Mouse (Mus musculus): ENCODE measurements around the gene Ift43.

Gene Ift43

DNA sequence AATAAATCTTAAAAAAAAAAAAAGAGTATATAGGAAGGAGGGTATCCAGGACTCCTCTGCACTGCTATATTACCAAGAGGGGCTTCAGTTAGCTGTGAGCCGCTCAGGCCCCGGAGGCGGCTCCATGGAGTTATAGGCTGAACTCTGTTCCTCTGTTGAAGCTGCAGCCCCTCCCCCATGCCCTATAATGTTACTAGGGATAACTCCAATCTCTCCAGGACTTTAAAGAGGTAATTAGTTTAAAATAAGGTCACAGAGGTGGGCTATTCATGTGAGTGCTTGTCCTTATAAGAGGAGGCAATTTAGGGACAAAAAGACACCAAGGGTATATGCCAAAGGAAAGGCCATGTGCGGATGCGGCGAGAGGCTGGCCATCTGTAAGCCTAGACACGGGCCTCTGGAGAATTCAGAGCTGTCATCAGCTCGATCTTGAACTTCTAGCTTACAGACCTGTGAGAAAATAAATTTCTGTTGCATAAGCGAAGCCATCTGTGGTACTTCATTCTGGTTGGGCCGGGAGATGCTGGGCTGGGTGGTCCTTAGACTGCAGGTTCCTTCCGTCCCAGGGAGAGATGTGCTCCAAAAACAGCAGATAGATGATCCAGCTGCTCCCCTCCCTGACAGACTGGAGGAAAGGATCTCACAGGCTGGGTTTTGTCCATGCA, 94.5 kb downstream of the Ift43 start:
- no peak for DNase-seq

DNA sequence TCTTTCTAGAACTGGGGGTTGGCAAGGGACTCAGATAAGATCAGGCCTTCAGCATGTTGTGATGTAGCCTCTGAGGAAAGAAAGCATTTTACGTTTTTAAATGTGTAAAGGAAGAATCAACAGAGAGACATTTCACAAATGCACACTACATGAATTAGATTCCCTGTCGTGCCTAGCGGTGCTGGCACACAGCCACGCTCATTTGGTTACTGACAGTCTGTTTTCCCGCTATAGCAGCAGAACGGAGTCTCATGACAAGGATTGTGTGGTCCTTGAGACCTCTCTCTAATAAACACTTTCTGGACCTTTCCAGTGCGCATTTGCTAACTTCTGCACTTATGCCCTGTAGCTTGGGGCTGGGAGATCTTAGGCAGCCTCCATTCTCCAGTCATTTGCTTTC, 96.9 kb downstream of the Ift43 start:
- DNase-seq: peak; percentile 42 to 69

DNA sequence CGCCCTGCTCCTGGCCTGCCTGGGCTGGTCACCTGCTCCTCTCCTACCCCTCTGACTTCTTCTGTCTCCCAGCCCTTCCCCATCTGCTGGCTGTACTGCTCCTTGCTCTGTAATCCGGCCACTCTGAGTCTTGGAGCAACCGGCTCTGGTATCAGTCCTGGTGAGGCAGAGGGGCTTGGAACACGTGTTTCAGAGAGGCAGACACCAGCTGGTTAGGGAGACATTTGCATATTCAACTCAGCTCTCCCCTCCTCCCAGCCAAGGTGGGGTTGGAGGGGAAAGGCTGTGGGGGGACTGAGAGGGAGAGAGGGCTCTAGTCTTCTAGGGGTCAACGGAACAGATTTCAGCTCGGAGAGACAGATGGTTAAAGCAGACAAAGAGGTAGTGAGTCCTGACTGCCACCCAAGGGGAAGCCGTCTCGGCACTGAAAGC, 99.0 kb downstream of the Ift43 start:
- no peak for DNase-seq

- DNase-seq: no peak
Measured at GRCm38 (mm10) chr12:86181879-86182278, 99.5 kb downstream of the Ift43 start.

DNA sequence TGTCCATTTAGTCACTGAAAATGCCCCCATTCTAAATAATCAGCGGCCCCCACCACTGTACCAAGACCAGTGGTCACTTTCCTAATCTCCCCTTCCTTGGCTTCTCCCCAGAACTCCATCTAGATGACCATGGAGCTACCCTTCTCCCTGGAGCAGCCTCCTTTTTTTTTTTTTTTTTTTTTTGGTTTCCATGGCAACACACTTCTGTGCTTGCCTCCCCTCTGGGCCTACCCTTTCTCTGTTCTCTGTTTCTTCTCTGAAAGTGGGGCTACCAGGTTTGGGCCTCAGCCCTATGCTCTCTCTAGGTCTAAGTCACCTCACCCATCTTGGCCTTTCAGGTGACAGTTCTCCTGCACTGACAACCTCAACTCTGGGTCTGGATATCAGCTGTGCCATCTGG, 100.1 kb downstream of the Ift43 start:
- no peak for DNase-seq

- DNase-seq: peak; percentile 38 to 63
Measured at GRCm38 (mm10) chr12:86188161-86188560, 105.8 kb downstream of the Ift43 start.

- DNase-seq: no peak
Measured at GRCm38 (mm10) chr12:86189601-86190323, 107.4 kb downstream of the Ift43 start.

DNA sequence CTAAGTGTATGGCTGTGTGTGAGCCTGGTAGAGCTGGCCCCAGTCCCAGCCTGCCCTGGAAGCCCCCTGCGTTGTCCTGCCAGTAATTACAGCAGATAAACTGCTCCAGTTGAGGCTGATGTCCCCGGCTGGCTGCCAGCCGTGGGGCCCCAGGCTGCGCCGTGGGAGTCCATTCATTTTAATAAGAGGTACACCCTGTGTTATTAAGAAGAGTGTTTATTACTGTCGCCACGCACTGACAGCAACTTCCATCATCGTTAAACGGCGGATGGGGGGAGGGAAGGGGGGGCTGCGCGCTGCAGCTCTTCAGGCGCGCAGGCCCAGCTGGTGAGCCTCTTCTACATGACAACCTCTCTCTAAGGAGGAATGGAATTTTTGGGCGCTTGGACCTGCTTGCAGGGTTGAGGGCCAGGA, 109.7 kb downstream of the Ift43 start:
- DNase-seq: no peak

DNA sequence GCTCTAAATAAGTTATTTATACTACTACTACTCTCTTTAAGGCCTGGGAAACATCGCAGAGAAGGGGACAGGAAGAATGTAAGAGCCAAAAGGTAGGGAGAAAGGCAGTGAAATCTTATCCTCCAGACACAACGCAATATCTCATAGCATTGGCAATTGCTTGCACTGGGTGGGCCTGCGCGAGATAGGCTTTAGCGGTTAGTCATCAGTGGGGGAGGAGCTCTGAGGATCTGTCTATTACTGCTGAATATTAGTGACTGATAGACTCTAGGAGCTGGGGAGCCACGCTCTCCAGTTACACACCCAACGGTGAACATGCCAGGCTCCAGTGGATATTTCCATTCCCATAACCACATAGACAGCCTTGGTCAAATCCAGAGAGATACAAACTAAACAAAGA, 114.6 kb downstream of the Ift43 start:
- DNase-seq: no peak

DNA sequence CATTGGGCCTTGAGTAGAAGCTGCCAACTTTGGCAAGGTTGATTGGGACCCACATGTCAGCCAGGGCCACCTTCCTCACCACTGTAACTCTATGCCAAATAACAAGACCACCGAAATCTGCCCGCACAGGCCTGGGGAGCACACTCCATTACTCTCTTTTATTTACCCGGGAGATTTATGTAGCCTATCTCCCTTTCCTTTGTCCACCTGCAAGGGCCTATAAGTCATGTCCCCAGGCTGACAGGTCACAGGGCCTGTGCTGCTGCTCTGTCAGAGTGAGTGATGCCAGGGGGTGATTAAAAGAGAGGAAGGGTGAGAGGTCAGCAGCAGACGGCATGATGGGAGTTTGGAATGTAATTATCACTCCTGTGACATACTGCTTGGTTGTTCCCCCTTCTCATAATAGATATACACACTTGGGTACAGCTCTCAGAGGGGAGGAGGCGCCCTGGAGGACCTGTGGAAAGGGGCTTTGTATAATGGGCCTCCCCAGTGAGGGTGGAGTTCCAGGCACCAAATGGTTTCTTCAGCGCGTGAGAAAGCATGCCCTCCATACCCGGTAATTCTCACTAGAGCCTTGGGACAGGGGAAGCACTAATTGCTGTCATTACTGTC, 121.2 kb downstream of the Ift43 start:
- DNase-seq: no peak

- peak in 1 of 2 experiments; percentile 14 for DNase-seq
Measured at GRCm38 (mm10) chr12:86211099-86211520, 128.8 kb downstream of the Ift43 start.

All from cerebellum, postnatal 25 days (tissue).